ENCODE assay signal across 23 mouse cellular contexts in the genomic region with DNA sequence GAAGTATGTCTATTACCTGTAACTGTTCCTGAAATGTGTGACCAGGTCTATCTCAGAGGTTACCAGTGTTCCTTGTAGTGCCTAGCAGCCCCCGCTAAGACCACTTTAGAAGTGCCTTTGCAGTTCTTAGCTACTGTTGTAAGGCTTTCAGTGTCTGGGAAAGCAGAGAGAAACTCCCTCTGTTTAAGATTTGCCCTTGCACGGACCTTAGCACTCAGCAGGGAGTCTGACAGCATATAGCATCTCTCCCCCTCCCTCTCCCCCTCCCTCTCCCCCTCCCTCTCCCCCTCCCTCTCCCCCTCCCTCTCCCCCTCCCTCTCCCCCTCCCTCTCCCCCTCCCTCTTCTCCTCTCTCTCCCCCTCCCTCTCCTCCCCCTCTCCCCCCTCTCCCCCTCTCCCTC. TPM values are rescaled to one million over a fixed set of nuclear protein-coding genes. Genes with fewer than 3 reads are reported as not detected.
DNase-seq lines count a peak whose midpoint lies in the region; ATAC-seq and TF ChIP-seq lines count a peak whose summit lies in the region.
"Had no signal": no experiment of that assay in that cellular context is flagged by ENCODE, and none has a peak within 500 bp of the region (broad histone marks: within the 10 kb centered on the region; RNA-seq: fewer than 3 reads in every experiment).

No protein-coding gene starts in this region.

- H3K27me3 ChIP-seq in heart, embryonic 13.5 days (replicated peaks) = no peaks in the 10 kb centered on the region
- H3K27me3 ChIP-seq in lung, embryonic 14.5 days (ENCODE audit: insufficient read depth, low read length) = no peaks in the 10 kb centered on the region
- H3K27me3 ChIP-seq in embryonic facial prominence, embryonic 14.5 days (replicated peaks; ENCODE audit: control insufficient read depth, insufficient read depth, low read length) = no peaks in the 10 kb centered on the region
- H3K27me3 ChIP-seq: liver, embryonic 15.5 days had no signal

- intact Hi-C loops in heart, postnatal 10 days (cut with DNase I) = no loop called here

- H3K36me3 ChIP-seq in heart, embryonic 13.5 days = no peaks in the 10 kb centered on the region
- no peaks in the 10 kb centered on the region for H3K36me3 ChIP-seq in lung, embryonic 14.5 days (ENCODE audit: insufficient read depth)
- no peaks in the 10 kb centered on the region for H3K36me3 ChIP-seq in embryonic facial prominence, embryonic 14.5 days (ENCODE audit: control insufficient read depth, insufficient read depth, low read length)
- H3K36me3 ChIP-seq: hindbrain, embryonic 10.5 days; limb, embryonic 10.5 days; liver, embryonic 15.5 days had no signal

- ATAC-seq in heart, embryonic 13.5 days (ENCODE audit: extremely low read depth, insufficient number of reproducible peaks, low FRiP score, low TSS enrichment) = no peak
- no peak for ATAC-seq in lung, embryonic 14.5 days (ENCODE audit: insufficient read depth)
- no peak for ATAC-seq in embryonic facial prominence, embryonic 14.5 days (ENCODE audit: low read depth)
- ATAC-seq: hindbrain, postnatal 0 days had no signal

- no peak overlapping the region for H3K4me2 ChIP-seq in heart, embryonic 13.5 days
- no peak overlapping the region for H3K4me2 ChIP-seq in lung, embryonic 14.5 days
- H3K4me2 ChIP-seq in embryonic facial prominence, embryonic 14.5 days (ENCODE audit: low read depth, low read length) = no peak overlapping the region
- H3K4me2 ChIP-seq: midbrain, embryonic 11.5 days had no signal

- H3K4me3 ChIP-seq in heart, embryonic 13.5 days = no peak overlapping the region
- no peak overlapping the region for H3K4me3 ChIP-seq in lung, embryonic 14.5 days (ENCODE audit: low read depth, low read length)
- no peak overlapping the region for H3K4me3 ChIP-seq in embryonic facial prominence, embryonic 14.5 days (ENCODE audit: low read depth, low read length)
- H3K4me3 ChIP-seq: hindbrain, embryonic 10.5 days; limb, embryonic 10.5 days; liver, embryonic 15.5 days had no signal

- peak overlapping the region; percentile 84 for H3K27ac ChIP-seq in heart, embryonic 13.5 days (replicated peaks)
- peak overlapping the region; percentile 36; the same call in 1 of the 2 replicates for H3K27ac ChIP-seq in lung, embryonic 14.5 days (ENCODE audit: low read depth)
- H3K27ac ChIP-seq in embryonic facial prominence, embryonic 14.5 days (replicated peaks; ENCODE audit: low read depth, low read length) = peak overlapping the region; percentile 28; the same call in 1 of the 2 replicates
- H3K27ac ChIP-seq: hindbrain, embryonic 10.5 days; hindbrain, postnatal 0 days had no signal

- no peak overlapping the region for H3K9ac ChIP-seq in heart, embryonic 13.5 days
- H3K9ac ChIP-seq in lung, embryonic 14.5 days = no peak overlapping the region
- H3K9ac ChIP-seq in embryonic facial prominence, embryonic 14.5 days (ENCODE audit: low read depth, low read length) = no peak overlapping the region
- H3K9ac ChIP-seq: forebrain, postnatal 0 days; liver, embryonic 15.5 days had no signal

- 47% methylated on average over 2 of the region's 2 CpGs for WGBS in heart, embryonic 13.5 days
- 30% methylated on average over 2 of the region's 2 CpGs for WGBS in lung, embryonic 14.5 days
- WGBS in embryonic facial prominence, embryonic 14.5 days = 56% methylated on average over 2 of the region's 2 CpGs

- peaks cover 26% of the 10 kb centered on the region for H3K4me1 ChIP-seq in heart, embryonic 13.5 days
- no peaks in the 10 kb centered on the region for H3K4me1 ChIP-seq in lung, embryonic 14.5 days (ENCODE audit: insufficient read depth)
- no peaks in the 10 kb centered on the region for H3K4me1 ChIP-seq in embryonic facial prominence, embryonic 14.5 days (ENCODE audit: control insufficient read depth, insufficient read depth, low read length)

- DNase-seq in heart, postnatal 10 days = no peak
- DNase-seq in lung, embryonic 14.5 days = no peak
- no peak for DNase-seq in lung, postnatal 36 days
- peak; percentile 86 for DNase-seq in R1 (ENCODE audit: low read depth, low spot score)
- DNase-seq in embryonic facial prominence, embryonic 14.5 days (ENCODE audit: low spot score) = no peak
- DNase-seq in frontal cortex, adult 2 months (ENCODE audit: extremely low spot score in 1 of 2, low spot score in 1 of 2) = no peak
- DNase-seq: adrenal gland, postnatal 36 days; cerebellum, adult 11 months; cerebellum, adult 9-11 months; forebrain, postnatal 0 days; gastrocnemius, postnatal 36 days; kidney, adult 9 months; layer of hippocampus, adult 9-11 months; liver; right cerebral cortex, postnatal 14 days; thymus, adult 2 months; thymus, postnatal 4 days had no signal

- TF ChIP-seq CTCF in lung, embryonic 14.5 days (IDR thresholded peaks at IDR 0.05; ENCODE audit: low read depth) = no peak

- H3K9me3 ChIP-seq in heart, embryonic 13.5 days = no peaks in the 10 kb centered on the region
- H3K9me3 ChIP-seq in lung, embryonic 14.5 days (ENCODE audit: low read depth, low read length) = no peaks in the 10 kb centered on the region
- H3K9me3 ChIP-seq in embryonic facial prominence, embryonic 14.5 days (ENCODE audit: control insufficient read depth, low read length) = no peaks in the 10 kb centered on the region
- H3K9me3 ChIP-seq: hindbrain, embryonic 10.5 days; limb, embryonic 10.5 days; liver, embryonic 15.5 days had no signal

RNA-seq across cellular contexts. Expression of a gene that starts 24.1 kb away (rescaled TPM):
- polyA plus RNA-seq in heart, embryonic 13.5 days (2015; fragmentation: Nextera tagmentation; extraction: Ambion mirVana) = 34.5 and 38.3 TPM in 2 replicates
- total RNA-seq in heart, postnatal 10 days (2021) = 100 to 1,000 TPM; 106 to 115 TPM
- 55.3 and 57.7 TPM in 2 replicates for polyA plus RNA-seq in lung, embryonic 14.5 days (2014; fragmentation: Nextera tagmentation; extraction: Ambion mirVana)
- 34.4 and 39.4 TPM in 2 replicates for polyA plus RNA-seq in embryonic facial prominence, embryonic 14.5 days (2014; fragmentation: Nextera tagmentation; extraction: Ambion mirVana)
- 8.0 and 8.4 TPM in 2 replicates for polyA plus RNA-seq in frontal cortex, adult 2 months (2012; rRNA removed)

Comparison
In these comparisons a context has a peak if more than half of its experiments do, and no peak if none do; other contexts are left out.
1. H3K27ac ChIP-seq: peak in every context shown above with its lines; median percentile 84 in heart, embryonic 13.5 days; 36 in lung, embryonic 14.5 days; 28 in embryonic facial prominence, embryonic 14.5 days.